Mouse (Mus musculus) myocyte (in vitro differentiated cells): ENCODE results near the gene Cnst. TPM values are rescaled to one million over a fixed set of nuclear protein-coding genes. Genes with fewer than 3 reads are reported as not detected.

ENCODE experiments used
- H3K27me3 ChIP-seq: one replicate; pipeline ENCODE4 v1.6.1; 2011; ENCODE audit not compliant: control insufficient read depth, insufficient read depth, insufficient read length
- H3K36me3 ChIP-seq: one replicate; pipeline ENCODE4 v1.6.1; 2011; ENCODE audit not compliant: control insufficient read depth, insufficient read depth
- H3K4me2 ChIP-seq: one replicate; pipeline ENCODE4 v1.6.1; 2011; ENCODE audit warnings: low read depth, control low read depth
- H3K4me3 ChIP-seq: one replicate; pipeline ENCODE4 v1.5.1; 2011; ENCODE audit warnings: mild to moderate bottlenecking, control low read depth, moderate library complexity
- H3K79me2 ChIP-seq: one replicate; pipeline ENCODE4 v1.6.1; 2011; ENCODE audit not compliant: control insufficient read depth, insufficient read depth
- H3ac ChIP-seq: one replicate; pipeline ENCODE4 v1.6.1; 2011; ENCODE audit not compliant: control insufficient read depth, insufficient read length
- CEBPB ChIP-seq: IDR thresholded peaks from 2 replicates; pipeline ENCODE4 v1.6.1; 2011; ENCODE audit warnings: mild to moderate bottlenecking, moderate library complexity; ENCODE audit not compliant: poor library complexity, insufficient read depth, severe bottlenecking
- E2F4 ChIP-seq: IDR thresholded peaks from one replicate; pipeline ENCODE4 v1.6.1; 2011; ENCODE audit warnings: mild to moderate bottlenecking, control low read depth, moderate library complexity; ENCODE audit not compliant: insufficient read depth
- MAX ChIP-seq: IDR thresholded peaks from one replicate; pipeline ENCODE4 v1.6.1; 2011; ENCODE audit warnings: low read depth, mild to moderate bottlenecking, control low read depth
- MYOD1 ChIP-seq, 3 experiments: IDR thresholded peaks; one replicate each; pipeline ENCODE4 v1.6.1; 2011; ENCODE audit warnings: control low read depth in 2 of 3, low read depth in 2 of 3, mild to moderate bottlenecking in 2 of 3, moderate library complexity in 1 of 3; ENCODE audit not compliant: insufficient read length in 2 of 3, control insufficient read depth in 1 of 3
- MYOG ChIP-seq, 3 experiments: IDR thresholded peaks; one replicate each; pipeline ENCODE4 v1.6.1; 2011; ENCODE audit warnings: control low read depth in 2 of 3, low read depth in 2 of 3, mild to moderate bottlenecking in 2 of 3; ENCODE audit not compliant: insufficient read length in 2 of 3, control insufficient read depth in 1 of 3, insufficient read depth in 1 of 3
- POLR2A ChIP-seq: IDR thresholded peaks from one replicate; pipeline ENCODE4 v1.6.1; 2011; ENCODE audit warnings: low read depth, mild to moderate bottlenecking, control low read depth, moderate library complexity; ENCODE audit not compliant: insufficient read length
- POLR2AphosphoS2 ChIP-seq: IDR thresholded peaks from one replicate; pipeline ENCODE4 v1.6.1; 2011; ENCODE audit warnings: low read depth, control low read depth; ENCODE audit not compliant: insufficient read length
- REST ChIP-seq: IDR thresholded peaks from one replicate; pipeline ENCODE4 v1.6.1; 2011; ENCODE audit warnings: mild to moderate bottlenecking, control low read depth, moderate library complexity; ENCODE audit not compliant: insufficient read depth, insufficient read length
- SRF ChIP-seq: IDR thresholded peaks from one replicate; pipeline ENCODE4 v1.6.1; 2011; ENCODE audit warnings: low read depth; ENCODE audit not compliant: control insufficient read depth, insufficient read length
- TCF12 ChIP-seq: IDR thresholded peaks from one replicate; pipeline ENCODE4 v1.6.1; 2011; ENCODE audit warnings: mild to moderate bottlenecking, control low read depth; ENCODE audit not compliant: poor library complexity, insufficient read depth, severe bottlenecking
- TCF3 ChIP-seq: IDR thresholded peaks from one replicate; pipeline ENCODE4 v1.6.1; 2011; ENCODE audit warnings: low read depth, control low read depth; ENCODE audit not compliant: insufficient read length
- USF1 ChIP-seq: IDR thresholded peaks from one replicate; pipeline ENCODE4 v1.6.1; 2011; ENCODE audit warnings: low read depth, mild to moderate bottlenecking, control low read depth, moderate library complexity
- polyA plus RNA-seq: library from polyadenylated mRNA; unstranded; fragments of >200 nt; fragmentation: generic; extraction: Trizol; gene quantifications from one replicate; pipeline ENCODE4 v1.2.1, GENCODE M21; 2012; ENCODE audit warnings: missing spikeins

The Cnst gene
- polyA plus RNA-seq, 1 experiment: 14.0 TPM

DNA sequence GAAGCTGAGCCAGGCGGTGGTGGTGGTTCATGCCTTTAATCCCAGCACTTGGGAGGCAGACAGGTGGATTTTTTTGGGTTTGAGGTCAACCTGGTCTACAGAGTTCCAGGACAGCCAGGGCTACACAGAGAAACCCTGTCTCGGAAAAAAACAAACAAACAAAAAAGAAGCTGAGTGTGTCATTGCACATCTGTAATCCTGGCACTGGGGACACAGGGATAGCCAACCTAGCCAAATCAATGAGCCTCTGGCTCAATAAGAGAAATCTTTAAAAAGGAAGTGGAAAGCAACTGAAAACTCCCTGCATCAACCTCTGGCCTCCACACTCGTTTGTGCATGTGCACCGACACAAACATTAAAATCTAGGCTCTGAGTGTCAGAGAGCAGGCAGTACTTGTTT is 25.5 kb downstream of the Cnst start:
- Histone ChIP-seq H3K27me3 (no peaks in the 10 kb centered on the region), H3ac (no peak overlapping the region), H3K36me3 (no peaks in the 10 kb centered on the region), H3K4me2 (no peak overlapping the region), H3K4me3 (no peak overlapping the region), H3K79me2 (peaks cover 3% of the 10 kb centered on the region)
- TF ChIP-seq TCF12: no peak
- no peak for TF ChIP-seq REST
- TF ChIP-seq E2F4: no peak

DNA sequence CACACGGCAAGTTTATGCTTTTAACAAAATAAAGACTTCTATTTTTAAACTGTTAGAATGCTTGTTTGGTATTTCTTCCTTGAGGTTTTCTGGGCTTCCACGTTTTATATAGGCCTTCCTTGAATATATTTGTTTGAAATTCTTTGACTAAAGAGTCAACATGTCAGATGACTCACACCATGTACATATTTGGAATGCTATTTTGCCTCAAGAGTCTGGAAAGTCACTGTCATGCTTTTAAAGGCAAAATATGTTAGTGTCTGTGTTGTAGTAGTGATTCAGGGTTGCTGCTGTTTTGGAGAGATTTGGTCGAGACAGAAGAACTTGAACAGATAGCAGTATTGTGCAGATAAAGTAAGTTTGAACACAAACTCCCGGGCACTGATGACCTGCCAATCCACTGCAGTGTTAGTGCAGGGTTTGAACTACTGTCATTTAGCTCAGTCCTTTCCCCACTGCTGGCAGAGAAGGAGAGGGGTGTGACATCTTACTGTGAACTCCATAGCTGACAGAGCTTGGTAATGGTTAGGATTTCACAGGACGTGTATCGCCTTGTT is 27.6 kb downstream of the Cnst start:
- Histone ChIP-seq H3K36me3 (no peaks in the 10 kb centered on the region), H3K4me3 (no peak overlapping the region), H3K27me3 (no peaks in the 10 kb centered on the region), H3K79me2 (peaks cover 3% of the 10 kb centered on the region), H3ac (no peak overlapping the region), H3K4me2 (peak overlapping the region; percentile 50)
- TF ChIP-seq TCF3: no peak
- TF ChIP-seq POLR2A: no peak
- no peak for TF ChIP-seq SRF
- no peak for TF ChIP-seq MAX
- TF ChIP-seq USF1: no peak
- no peak for TF ChIP-seq CEBPB
- TF ChIP-seq MYOD1 (IDR thresholded peaks at IDR 0.05; ENCODE audit: control insufficient read depth in 1 of 3, insufficient read length in 2 of 3, low read depth in 2 of 3): no peak
- TF ChIP-seq POLR2AphosphoS2: no peak
- no peak for TF ChIP-seq TCF12
- TF ChIP-seq MYOG (IDR thresholded peaks at IDR 0.05; ENCODE audit: control insufficient read depth in 1 of 3, insufficient read depth in 1 of 3, insufficient read length in 2 of 3, low read depth in 2 of 3): no peak
- TF ChIP-seq E2F4: no peak
- no peak for TF ChIP-seq REST

GRCm38 (mm10) chr1:179578625-179579024 is 32.5 kb downstream of the Cnst start:
- TF ChIP-seq SRF: no peak
- TF ChIP-seq MAX: no peak
- no peak for TF ChIP-seq REST
- no peak for TF ChIP-seq POLR2AphosphoS2
- TF ChIP-seq TCF3: no peak
- no peak for TF ChIP-seq MYOG (IDR thresholded peaks at IDR 0.05; ENCODE audit: control insufficient read depth in 1 of 3, insufficient read depth in 1 of 3, insufficient read length in 2 of 3, low read depth in 2 of 3)
- TF ChIP-seq E2F4: no peak
- TF ChIP-seq CEBPB: no peak
- no peak for TF ChIP-seq MYOD1 (IDR thresholded peaks at IDR 0.05; ENCODE audit: control insufficient read depth in 1 of 3, insufficient read length in 2 of 3, low read depth in 2 of 3)
- no peak for TF ChIP-seq POLR2A
- no peak for TF ChIP-seq TCF12
- no peak for TF ChIP-seq USF1
- no peaks in the 10 kb centered on the region for H3K79me2 ChIP-seq
- no peak overlapping the region for H3K4me2 ChIP-seq

DNA sequence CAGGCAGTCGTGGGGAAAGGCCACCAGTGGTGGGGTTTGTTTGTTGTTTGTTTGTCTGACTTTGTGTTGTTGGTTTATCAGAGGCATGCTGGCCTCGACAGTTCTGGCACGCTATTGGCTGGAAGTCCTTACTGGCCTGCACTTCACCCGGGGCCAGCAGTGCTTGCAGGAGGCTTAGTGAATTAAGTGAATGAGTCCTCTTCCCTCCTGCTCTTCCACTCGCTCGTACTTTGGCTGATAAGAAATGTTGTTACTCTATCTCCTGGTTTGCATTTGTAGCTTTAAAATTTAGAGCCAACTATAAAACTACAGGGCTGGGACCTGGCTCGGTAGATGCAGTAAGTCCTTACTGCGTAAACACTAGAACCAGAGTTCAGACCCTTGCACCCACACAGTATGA is 34.0 kb downstream of the Cnst start:
- Histone ChIP-seq H3K4me2 (no peak overlapping the region), H3K36me3 (peaks cover 5% of the 10 kb centered on the region), H3ac (no peak overlapping the region), H3K79me2 (no peaks in the 10 kb centered on the region), H3K4me3 (no peak overlapping the region), H3K27me3 (no peaks in the 10 kb centered on the region)
- TF ChIP-seq REST: no peak
- no peak for TF ChIP-seq USF1
- no peak for TF ChIP-seq POLR2A
- TF ChIP-seq CEBPB: no peak

More at GRCm38 (mm10) chr1:179578625-179579024, 32.5 kb downstream of the Cnst start:
- H3ac ChIP-seq: no peak overlapping the region
- H3K4me3 ChIP-seq: no peak overlapping the region
- H3K27me3 ChIP-seq: no peaks in the 10 kb centered on the region
- H3K36me3 ChIP-seq: peaks cover 5% of the 10 kb centered on the region

GRCm38 (mm10) chr1:179581422-179581821 is 35.3 kb downstream of the Cnst start:
- Histone ChIP-seq H3ac (no peak overlapping the region), H3K27me3 (no peaks in the 10 kb centered on the region), H3K4me3 (no peak overlapping the region), H3K36me3 (peaks cover 5% of the 10 kb centered on the region), H3K79me2 (no peaks in the 10 kb centered on the region), H3K4me2 (no peak overlapping the region)
- TF ChIP-seq MAX (no peak), REST (no peak), TCF3 (no peak), POLR2AphosphoS2 (no peak), CEBPB (no peak), E2F4 (no peak), SRF (no peak), TCF12 (no peak), MYOD1 (IDR thresholded peaks at IDR 0.05; ENCODE audit: control insufficient read depth in 1 of 3, insufficient read length in 2 of 3, low read depth in 2 of 3) (no peak), USF1 (no peak), MYOG (IDR thresholded peaks at IDR 0.05; ENCODE audit: control insufficient read depth in 1 of 3, insufficient read depth in 1 of 3, insufficient read length in 2 of 3, low read depth in 2 of 3) (no peak), POLR2A (no peak)
